Mouse (Mus musculus): Measurements from ENCODE around the gene Kctd13. TPM values are rescaled to one million over a fixed set of nuclear protein-coding genes. Genes with fewer than 3 reads are reported as not detected.
"Not testable (repeated sequence)": the region's sequence is repeated elsewhere in the genome, so short reads cannot be mapped to it uniquely, and the experiment has no call there.

Kctd13 gene
- polyA plus RNA-seq (2015; fragmentation: Nextera tagmentation; extraction: Ambion mirVana): 98.7 and 101 TPM in 2 replicates

GRCm38 (mm10) chr7:126928384-126929037 lies at the start of gene Kctd13:
Gene Kctd13 (plus strand): TSS chr7:126928879.
- Histone ChIP-seq H3K27ac (peak within 1 kb of the TSS; percentile 89), H3K4me1 (replicated peaks) (peaks cover 17% of the 10 kb centered on the region), H3K4me2 (peak within 1 kb of the TSS; percentile 88), H3K9me3 (no peaks in the 10 kb centered on the region), H3K36me3 (peaks cover 17% of the 10 kb centered on the region; the same call in 1 of the 2 replicates), H3K9ac (peak within 1 kb of the TSS; percentile 90), H3K27me3 (no peaks in the 10 kb centered on the region), H3K4me3 (peak within 1 kb of the TSS; percentile 77)
- WGBS: 5% methylated on average over 47 of the region's 56 CpGs
- ATAC-seq (ENCODE audit: low FRiP score): peak; percentile 97

- H3K27ac ChIP-seq: peak overlapping the region; percentile 23; the same call in 1 of the 2 replicates
- no peaks in the 10 kb centered on the region for H3K27me3 ChIP-seq
- H3K4me3 ChIP-seq: peak overlapping the region; percentile 92; the same call in 1 of the 2 replicates
- no peaks in the 10 kb centered on the region for H3K9me3 ChIP-seq
- WGBS: 87% methylated on average over 6 of the region's 6 CpGs
- no peak for ATAC-seq (ENCODE audit: low FRiP score)
- peak overlapping the region; percentile 100 for H3K4me2 ChIP-seq
- H3K9ac ChIP-seq: peak overlapping the region; percentile 96; the same call in 1 of the 2 replicates
- peaks cover 45% of the 10 kb centered on the region for H3K36me3 ChIP-seq
- H3K4me1 ChIP-seq (replicated peaks): peaks cover 40% of the 10 kb centered on the region
Measured at GRCm38 (mm10) chr7:126881040-126881439, 47.6 kb upstream of the Kctd13 start.

GRCm38 (mm10) chr7:126883731-126884181 lies 44.9 kb upstream of the Kctd13 start:
- H3K27me3 ChIP-seq: no peaks in the 10 kb centered on the region
- peaks cover 18% of the 10 kb centered on the region for H3K36me3 ChIP-seq
- ATAC-seq (ENCODE audit: low FRiP score): no peak
- peak overlapping the region; percentile 92 for H3K4me3 ChIP-seq
- no peaks in the 10 kb centered on the region for H3K9me3 ChIP-seq
- peaks cover 40% of the 10 kb centered on the region for H3K4me1 ChIP-seq (replicated peaks)
- H3K27ac ChIP-seq: peak overlapping the region; percentile 96
- 0% methylated on average over 15 of the region's 15 CpGs for WGBS
- peak overlapping the region; percentile 100 for H3K4me2 ChIP-seq
- H3K9ac ChIP-seq: peak overlapping the region; percentile 96

- H3K4me2 ChIP-seq: peak within 1 kb of the TSS; percentile 100
- H3K4me1 ChIP-seq (replicated peaks): peaks cover 40% of the 10 kb centered on the region
- under 1% methylated on average over 56 of the region's 56 CpGs for WGBS
- H3K9me3 ChIP-seq: no peaks in the 10 kb centered on the region
- H3K9ac ChIP-seq: peak within 1 kb of the TSS; percentile 96
- H3K4me3 ChIP-seq: peak within 1 kb of the TSS; percentile 92
- H3K36me3 ChIP-seq: peaks cover 10% of the 10 kb centered on the region
- peak within 1 kb of the TSS; percentile 96 for H3K27ac ChIP-seq
- no peaks in the 10 kb centered on the region for H3K27me3 ChIP-seq
- peak; percentile 98 for ATAC-seq (ENCODE audit: low FRiP score)
Measured at GRCm38 (mm10) chr7:126884286-126885164, 44.2 kb upstream of the Kctd13 start, which contains the start of gene Taok2. Gene Taok2 (minus strand): TSS chr7:126884703.

- ATAC-seq (ENCODE audit: low FRiP score): no peak
- WGBS: 86% methylated on average over 5 of the region's 5 CpGs
Measured at GRCm38 (mm10) chr7:126887281-126887680, 41.4 kb upstream of the Kctd13 start.

GRCm38 (mm10) chr7:126888852-126889251 lies 39.8 kb upstream of the Kctd13 start:
- 49% methylated on average over 7 of the region's 7 CpGs for WGBS
- no peak for ATAC-seq (ENCODE audit: low FRiP score)
- H3K27me3 ChIP-seq: no peaks in the 10 kb centered on the region
- H3K9ac ChIP-seq: no peak overlapping the region
- H3K9me3 ChIP-seq: no peaks in the 10 kb centered on the region
- H3K4me1 ChIP-seq (replicated peaks): no peaks in the 10 kb centered on the region
- no peak overlapping the region for H3K27ac ChIP-seq
- no peak overlapping the region for H3K4me3 ChIP-seq
- peaks cover 17% of the 10 kb centered on the region; the same call in 1 of the 2 replicates for H3K36me3 ChIP-seq
- H3K4me2 ChIP-seq: no peak overlapping the region

More at GRCm38 (mm10) chr7:126887281-126887680, 41.4 kb upstream of the Kctd13 start:
- H3K9me3 ChIP-seq: no peaks in the 10 kb centered on the region
- no peak overlapping the region for H3K4me2 ChIP-seq
- H3K36me3 ChIP-seq: peaks cover 17% of the 10 kb centered on the region; the same call in 1 of the 2 replicates
- H3K4me3 ChIP-seq: no peak overlapping the region
- H3K4me1 ChIP-seq (replicated peaks): peaks cover 15% of the 10 kb centered on the region
- no peak overlapping the region for H3K27ac ChIP-seq
- no peaks in the 10 kb centered on the region for H3K27me3 ChIP-seq
- H3K9ac ChIP-seq: no peak overlapping the region

GRCm38 (mm10) chr7:126896912-126897311 lies 31.8 kb upstream of the Kctd13 start:
- no peaks in the 10 kb centered on the region for H3K9me3 ChIP-seq
- H3K4me1 ChIP-seq (replicated peaks): peaks cover 19% of the 10 kb centered on the region
- H3K27me3 ChIP-seq: no peaks in the 10 kb centered on the region
- no peak overlapping the region for H3K4me3 ChIP-seq
- H3K4me2 ChIP-seq: peak overlapping the region; percentile 73; the same call in 1 of the 2 replicates
- 91% methylated on average over 5 of the region's 5 CpGs for WGBS
- H3K9ac ChIP-seq: peak overlapping the region; percentile 87; the same call in 1 of the 2 replicates
- no peaks in the 10 kb centered on the region; the same call in 1 of the 2 replicates for H3K36me3 ChIP-seq
- H3K27ac ChIP-seq: no peak overlapping the region
- ATAC-seq (ENCODE audit: low FRiP score): no peak

GRCm38 (mm10) chr7:126897390-126898101 lies 31.1 kb upstream of the Kctd13 start:
- Histone ChIP-seq H3K4me2 (peak overlapping the region; percentile 73), H3K36me3 (no peaks in the 10 kb centered on the region), H3K27ac (peak overlapping the region; percentile 94), H3K4me1 (replicated peaks) (peaks cover 19% of the 10 kb centered on the region), H3K27me3 (no peaks in the 10 kb centered on the region), H3K9ac (peak overlapping the region; percentile 87), H3K4me3 (peak overlapping the region; percentile 65), H3K9me3 (no peaks in the 10 kb centered on the region)
- ATAC-seq (ENCODE audit: low FRiP score): peak; percentile 27
- WGBS: 25% methylated on average over 16 of the region's 16 CpGs

- H3K9ac ChIP-seq: peak overlapping the region; percentile 87
Measured at GRCm38 (mm10) chr7:126898102-126898990, 30.3 kb upstream of the Kctd13 start.

GRCm38 (mm10) chr7:126899781-126900180 lies 28.9 kb upstream of the Kctd13 start:
- not testable (repeated sequence) for H3K27me3 ChIP-seq; H3K36me3 ChIP-seq; H3K9ac ChIP-seq; H3K9me3 ChIP-seq; H3K27ac ChIP-seq; H3K4me3 ChIP-seq; ATAC-seq (ENCODE audit: low FRiP score); H3K4me2 ChIP-seq
- peaks cover 19% of the 10 kb centered on the region for H3K4me1 ChIP-seq (replicated peaks)
- WGBS: 94% methylated on average over 7 of the region's 9 CpGs

More at GRCm38 (mm10) chr7:126898102-126898990, 30.3 kb upstream of the Kctd13 start:
- ATAC-seq (ENCODE audit: low FRiP score): peak; percentile 94
- no peaks in the 10 kb centered on the region for H3K36me3 ChIP-seq
- H3K4me1 ChIP-seq (replicated peaks): peaks cover 19% of the 10 kb centered on the region
- H3K27ac ChIP-seq: peak overlapping the region; percentile 94
- peak overlapping the region; percentile 73 for H3K4me2 ChIP-seq
- H3K9me3 ChIP-seq: no peaks in the 10 kb centered on the region
- no peaks in the 10 kb centered on the region for H3K27me3 ChIP-seq
- H3K4me3 ChIP-seq: peak overlapping the region; percentile 65
- WGBS: 13% methylated on average over 37 of the region's 37 CpGs

- Histone ChIP-seq H3K4me3 (no peak overlapping the region), H3K27me3 (no peaks in the 10 kb centered on the region), H3K27ac (no peak overlapping the region), H3K9me3 (no peaks in the 10 kb centered on the region), H3K4me1 (replicated peaks) (no peaks in the 10 kb centered on the region), H3K4me2 (no peak overlapping the region), H3K9ac (no peak overlapping the region), H3K36me3 (no peaks in the 10 kb centered on the region)
- WGBS: 78% methylated on average over 3 of the region's 3 CpGs
- ATAC-seq (ENCODE audit: low FRiP score): no peak
Measured at GRCm38 (mm10) chr7:126905590-126905989, 23.1 kb upstream of the Kctd13 start.
